Mouse (Mus musculus) forebrain, embryonic 14.5 days (tissue): ENCODE data around the gene Pelp1. TPM values are rescaled to one million over a fixed set of nuclear protein-coding genes. Genes with fewer than 3 reads are reported as not detected.
A peak's percentile ranks its signal among the peaks of the same experiment; 100 is the strongest.
"Not testable (repeated sequence)": the region's sequence is repeated elsewhere in the genome, so short reads cannot be mapped to it uniquely, and the experiment has no call there.

ENCODE experiments used
- ATAC-seq: fragments of 200-750 bp; cut with Nextera tagmentation; 2 replicates; pipeline ENCODE4 v1.8.0; 2017; ENCODE audit warnings: mild to moderate bottlenecking, moderate library complexity
- DNase-seq: peaks from one replicate; pipeline ENCODE4 v3.0.0-alpha.2; 2015; ENCODE audit warnings: low spot score
- H3K27ac ChIP-seq: fragments of 300-500 bp; sonication (generic); 2 replicates; pipeline ENCODE4 v1.5.1; 2014; ENCODE audit warnings: low read depth, mild to moderate bottlenecking, control low read depth, low read length, moderate library complexity
- H3K27me3 ChIP-seq: fragments of 300-500 bp; sonication (generic); replicated peaks from 2 replicates; pipeline ENCODE4 v1.6.1; 2014; ENCODE audit warnings: low read length, control low read depth, mixed read lengths; ENCODE audit not compliant: control insufficient read depth, insufficient read depth
- H3K36me3 ChIP-seq: fragments of 300-500 bp; sonication (generic); 2 replicates; pipeline ENCODE4 v1.6.1; 2014; ENCODE audit warnings: low read length, control low read depth; ENCODE audit not compliant: control insufficient read depth, insufficient read depth
- H3K4me1 ChIP-seq: fragments of 300-500 bp; sonication (generic); 2 replicates; pipeline ENCODE4 v1.6.1; 2014; ENCODE audit warnings: antibody characterized with exemption, low read length, control low read depth; ENCODE audit not compliant: control insufficient read depth, insufficient read depth
- H3K4me2 ChIP-seq: fragments of 300-500 bp; sonication (generic); 2 replicates; pipeline ENCODE4 v1.6.1; 2014; ENCODE audit warnings: mild to moderate bottlenecking, control low read depth, low read length
- H3K4me3 ChIP-seq: fragments of 300-500 bp; sonication (generic); 2 replicates; pipeline ENCODE4 v1.5.1; 2014; ENCODE audit warnings: low read depth, low read length, control low read depth
- H3K9ac ChIP-seq: fragments of 300-500 bp; sonication (generic); 2 replicates; pipeline ENCODE4 v1.6.1; 2014; ENCODE audit warnings: mild to moderate bottlenecking, low read length, control low read depth, moderate library complexity
- H3K9me3 ChIP-seq: fragments of 300-500 bp; sonication (generic); replicated peaks from 2 replicates; pipeline ENCODE4 v1.6.1; 2016; ENCODE audit warnings: low read length, control low read depth, mixed read lengths; ENCODE audit not compliant: control insufficient read depth
- WGBS: fragments of 180-500 bp; shearing (Covaris S2); extraction: QIAGEN DNeasy Blood & Tissue Kit; methylation state at CpG from one replicate; pipeline ENCODE4 v1.1.7; 2014; 5-methylcytosine and 5-hydroxymethylcytosine counted together
- microRNA-seq: library from miRNA; unstranded; fragments of <30 nt; microRNA quantifications from one replicate; pipeline ENCODE4, GENCODE M21; 2016
- polyA plus RNA-seq: library from polyadenylated mRNA; unstranded; fragments of >200 nt; fragmentation: Nextera tagmentation; extraction: Ambion mirVana; gene quantifications from 2 replicates; pipeline ENCODE4 v1.2.1, GENCODE M21; 2014

The Pelp1 gene
- polyA plus RNA-seq, 1 experiment from 2014 or later: 21.4 TPM

- 76% methylated on average over 2 of the region's 2 CpGs for WGBS
- not testable (repeated sequence) for H3K9me3 ChIP-seq, H3K36me3 ChIP-seq, H3K4me2 ChIP-seq, H3K9ac ChIP-seq, H3K27ac ChIP-seq, H3K27me3 ChIP-seq, H3K4me3 ChIP-seq, H3K4me1 ChIP-seq, ATAC-seq, DNase-seq
Measured at GRCm38 (mm10) chr11:70368626-70369025, 41.2 kb downstream of the Pelp1 start.

- H3K27me3 ChIP-seq, H3K4me1 ChIP-seq, H3K9me3 ChIP-seq, H3K27ac ChIP-seq, H3K4me2 ChIP-seq, ATAC-seq, DNase-seq, H3K9ac ChIP-seq, H3K4me3 ChIP-seq, H3K36me3 ChIP-seq: not testable (repeated sequence)
- WGBS: 95% methylated on average over 6 of the region's 6 CpGs
Measured at GRCm38 (mm10) chr11:70367701-70368100, 42.1 kb downstream of the Pelp1 start.

GRCm38 (mm10) chr11:70351868-70352267, 58.0 kb downstream of the Pelp1 start, which contains the start of gene Alox15:
Gene Alox15, minus strand, starts transcription at chr11:70352031.
- ATAC-seq: no peak
- 2% methylated on average over 19 of the region's 19 CpGs for WGBS
- peak within 1 kb of the TSS; percentile 16 for H3K4me3 ChIP-seq
- no peak within 1 kb of the TSS for H3K9ac ChIP-seq
- H3K27ac ChIP-seq: no peak within 1 kb of the TSS
- peaks cover 23% of the 10 kb centered on the region for H3K27me3 ChIP-seq
- no peaks in the 10 kb centered on the region for H3K36me3 ChIP-seq
- no peaks in the 10 kb centered on the region for H3K4me1 ChIP-seq
- H3K4me2 ChIP-seq: peak within 1 kb of the TSS; percentile 48
- DNase-seq: peak; percentile 20
- no peaks in the 10 kb centered on the region for H3K9me3 ChIP-seq

- Histone ChIP-seq H3K4me1 (no peaks in the 10 kb centered on the region), H3K27ac (no peak overlapping the region), H3K4me2 (no peak overlapping the region), H3K9me3 (no peaks in the 10 kb centered on the region), H3K4me3 (no peak overlapping the region), H3K27me3 (peaks cover 23% of the 10 kb centered on the region), H3K9ac (no peak overlapping the region), H3K36me3 (no peaks in the 10 kb centered on the region)
- DNase-seq (no peak), ATAC-seq (no peak)
- WGBS: 82% methylated on average over 9 of the region's 9 CpGs
Measured at GRCm38 (mm10) chr11:70348630-70349029, 61.2 kb downstream of the Pelp1 start.

- Histone ChIP-seq H3K9me3 (no peaks in the 10 kb centered on the region), H3K4me3 (no peak overlapping the region), H3K27me3 (peaks cover 17% of the 10 kb centered on the region), H3K9ac (no peak overlapping the region), H3K36me3 (no peaks in the 10 kb centered on the region), H3K27ac (no peak overlapping the region), H3K4me1 (no peaks in the 10 kb centered on the region), H3K4me2 (no peak overlapping the region)
- ATAC-seq (no peak), DNase-seq (no peak)
- WGBS: 88% methylated on average over 10 of the region's 10 CpGs
Measured at GRCm38 (mm10) chr11:70347861-70348260, 62.0 kb downstream of the Pelp1 start.

GRCm38 (mm10) chr11:70345546-70345945, 64.3 kb downstream of the Pelp1 start:
- no peak overlapping the region for H3K4me2 ChIP-seq
- H3K9me3 ChIP-seq: no peaks in the 10 kb centered on the region
- H3K4me3 ChIP-seq: no peak overlapping the region
- H3K27me3 ChIP-seq: no peaks in the 10 kb centered on the region
- ATAC-seq (no peak), DNase-seq (no peak)
- H3K4me1 ChIP-seq: no peaks in the 10 kb centered on the region
- 97% methylated on average over 8 of the region's 8 CpGs for WGBS
- no peak overlapping the region for H3K27ac ChIP-seq
- H3K36me3 ChIP-seq: no peaks in the 10 kb centered on the region
- H3K9ac ChIP-seq: no peak overlapping the region

GRCm38 (mm10) chr11:70345061-70345460, 64.8 kb downstream of the Pelp1 start:
- H3K27me3 ChIP-seq: no peaks in the 10 kb centered on the region
- no peak overlapping the region for H3K9ac ChIP-seq
- no peak overlapping the region for H3K4me3 ChIP-seq
- no peaks in the 10 kb centered on the region for H3K4me1 ChIP-seq
- no peak overlapping the region for H3K27ac ChIP-seq
- H3K9me3 ChIP-seq: no peaks in the 10 kb centered on the region
- H3K4me2 ChIP-seq: no peak overlapping the region
- ATAC-seq (no peak), DNase-seq (no peak)
- H3K36me3 ChIP-seq: no peaks in the 10 kb centered on the region
- 88% methylated on average over 10 of the region's 10 CpGs for WGBS

Small RNA genes within 50 kb of the gene (microRNA-seq; reads per million reads assigned to microRNA genes)
- 0.40 reads per million for gene Mir7115

Other genes with a start within 250 kb of the Pelp1 start
- 0.98 and 1.1 TPM in 2 replicates for gene Slc16a11, start 197.3 kb downstream of the Pelp1 start, polyA plus RNA-seq
- 9.2 and 12.9 TPM in 2 replicates for gene Slc16a13, start 189.0 kb downstream of the Pelp1 start, polyA plus RNA-seq
- 4.5 and 6.3 TPM in 2 replicates for gene Bcl6b, start 180.2 kb downstream of the Pelp1 start, polyA plus RNA-seq
- gene 0610010K14Rik, start 172.1 kb downstream of the Pelp1 start, polyA plus RNA-seq: 202 and 245 TPM in 2 replicates
- gene Gm21988, start 170.2 kb downstream of the Pelp1 start, polyA plus RNA-seq: 11.1 and 11.9 TPM in 2 replicates
- 235 and 238 TPM in 2 replicates for gene Rnasek, start 170.2 kb downstream of the Pelp1 start, polyA plus RNA-seq
- 0.36 and 1.1 TPM in 2 replicates for gene Alox12, start 154.7 kb downstream of the Pelp1 start, polyA plus RNA-seq
- not detected in 2 replicates for gene Alox12e, start 87.4 kb downstream of the Pelp1 start, polyA plus RNA-seq
- gene Alox15, start 58.0 kb downstream of the Pelp1 start, polyA plus RNA-seq: not detected in 2 replicates
- gene Arrb2, start 22.6 kb upstream of the Pelp1 start, polyA plus RNA-seq: 47.4 and 49.2 TPM in 2 replicates
- gene Med11, start 41.9 kb upstream of the Pelp1 start, polyA plus RNA-seq: 49.2 and 54.3 TPM in 2 replicates
- 0.19 and 0.42 TPM in 2 replicates for gene Zmynd15, start 49.4 kb upstream of the Pelp1 start, polyA plus RNA-seq
- 1.5 and 1.9 TPM in 2 replicates for gene Cxcl16, start 50.0 kb upstream of the Pelp1 start, polyA plus RNA-seq
- gene Tm4sf5, start 95.2 kb upstream of the Pelp1 start, polyA plus RNA-seq: 1.1 and 3.4 TPM in 2 replicates
- gene Vmo1, start 104.6 kb upstream of the Pelp1 start, polyA plus RNA-seq: 0.37 TPM in 1 of 2 replicates, not detected in the other
- 0.42 TPM in 1 of 2 replicates, not detected in the other for gene Gltpd2, start 109.2 kb upstream of the Pelp1 start, polyA plus RNA-seq
- 841 and 1,034 TPM in 2 replicates for gene Psmb6, start 115.3 kb upstream of the Pelp1 start, polyA plus RNA-seq
- gene Gm40193, start 122.9 kb upstream of the Pelp1 start, polyA plus RNA-seq: not detected in 2 replicates
- gene Pld2, start 130.0 kb upstream of the Pelp1 start, polyA plus RNA-seq: 4.8 and 5.8 TPM in 2 replicates
- gene Mink1, start 152.8 kb upstream of the Pelp1 start, polyA plus RNA-seq: 10.4 and 13.6 TPM in 2 replicates
- not detected in 2 replicates for gene 4930544D05Rik, start 205.8 kb upstream of the Pelp1 start, polyA plus RNA-seq
- gene Chrne, start 209.2 kb upstream of the Pelp1 start, polyA plus RNA-seq: not detected in 2 replicates
- gene Gp1ba, start 229.1 kb upstream of the Pelp1 start, polyA plus RNA-seq: 0.17 and 0.22 TPM in 2 replicates
- gene Rnf167, start 237.2 kb upstream of the Pelp1 start, polyA plus RNA-seq: 105 and 118 TPM in 2 replicates
- gene Slc25a11, start 237.4 kb upstream of the Pelp1 start, polyA plus RNA-seq: 165 and 190 TPM in 2 replicates
- gene Pfn1, start 244.6 kb upstream of the Pelp1 start, polyA plus RNA-seq: 793 and 798 TPM in 2 replicates
- 5.7 and 5.9 TPM in 2 replicates for gene Eno3, start 247.2 kb upstream of the Pelp1 start, polyA plus RNA-seq